Mouse (Mus musculus): ENCODE measurements around the gene Slc43a1. TPM values are rescaled to one million over a fixed set of nuclear protein-coding genes. Genes with fewer than 3 reads are reported as not detected.
"Not testable (repeated sequence)": the region's sequence is repeated elsewhere in the genome, so short reads cannot be mapped to it uniquely, and the experiment has no call there.

Gene Slc43a1
- polyA plus RNA-seq, 1 experiment: 8.7 TPM

DNA sequence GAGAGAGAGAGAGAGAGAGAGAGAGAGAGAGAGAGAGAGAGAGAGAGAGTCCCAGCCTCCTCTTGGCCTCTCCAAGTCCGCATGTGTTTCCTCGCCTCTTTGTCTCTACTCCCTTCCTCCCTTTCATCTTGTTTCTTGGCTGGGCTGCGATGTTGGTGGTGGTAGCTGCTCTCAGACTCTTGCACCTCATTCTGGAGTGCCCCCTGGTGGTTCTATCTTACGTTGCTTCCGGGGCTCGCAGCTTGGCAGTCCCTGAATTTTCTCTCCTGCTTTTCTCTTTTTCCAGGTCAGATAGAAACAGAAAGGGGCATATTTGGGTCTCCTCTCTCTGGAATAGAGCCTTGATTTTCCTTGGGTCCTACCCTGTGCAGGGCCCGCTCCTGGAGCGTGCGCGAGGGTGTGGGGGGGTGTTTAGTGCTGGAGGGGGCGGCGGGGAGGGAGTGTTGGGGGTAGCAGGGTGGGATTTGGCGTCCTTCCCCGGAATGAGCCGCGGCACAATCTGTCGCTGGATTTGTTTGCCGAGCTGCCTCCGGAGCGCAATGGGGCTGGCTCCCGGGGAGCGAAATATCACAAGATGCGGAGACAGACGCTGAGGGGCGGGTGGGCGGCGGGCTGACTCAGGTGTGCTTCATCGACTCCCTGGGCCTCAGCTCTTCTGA lies 50.1 kb downstream of the Slc43a1 start:
- TF ChIP-seq POLR2A (IDR thresholded peaks at IDR 0.05; ENCODE audit: low read depth, low read length) (no peak), CTCF (IDR thresholded peaks at IDR 0.05; ENCODE audit: borderline replicate concordance, insufficient read depth, low read length) (0 out of 2 replicates have a peak, but pooled peaks have one; percentile 5)
- Histone ChIP-seq H3K4me1 (ENCODE audit: control insufficient read depth, insufficient read depth, low read length) (no peaks in the 10 kb centered on the region), H3K4me3 (ENCODE audit: insufficient read depth, low read length) (no peak overlapping the region), H3K27ac (ENCODE audit: insufficient read depth, low read length) (no peak overlapping the region)

DNA sequence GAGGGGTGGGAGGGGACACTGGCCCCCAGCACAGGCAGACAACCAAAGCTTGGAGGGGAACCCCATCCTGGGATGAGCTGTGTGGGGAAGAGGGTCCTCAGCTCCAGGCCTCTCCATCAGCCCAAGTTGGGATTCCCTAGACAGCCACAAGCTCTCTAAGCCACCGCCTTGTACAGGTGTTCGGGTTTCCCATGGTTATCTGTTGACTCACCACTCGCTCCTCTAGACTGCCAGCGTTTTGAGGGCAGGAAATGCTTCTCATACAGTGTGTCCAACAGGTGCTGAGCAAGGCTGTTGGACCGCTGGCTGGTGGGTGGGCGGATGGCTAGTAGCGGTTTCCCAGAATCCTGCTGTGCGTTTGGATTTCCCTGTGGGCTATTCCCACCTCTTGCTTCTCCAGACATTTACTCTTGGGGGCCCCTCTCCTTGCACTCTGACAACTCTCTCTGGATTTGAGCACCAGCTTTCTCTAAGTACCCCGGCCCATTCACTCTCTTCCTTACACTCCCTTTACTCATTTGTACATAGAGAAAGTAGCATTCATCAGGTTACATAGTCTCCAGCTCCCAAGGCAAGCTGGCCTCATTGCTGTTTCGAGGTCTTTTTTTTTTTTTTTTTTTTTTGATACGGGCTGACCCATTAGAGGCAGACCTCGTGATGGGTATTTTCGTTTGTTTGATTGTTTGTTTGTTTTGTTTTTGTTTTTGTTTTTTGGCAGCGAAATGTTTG lies 50.8 kb downstream of the Slc43a1 start:
- Histone ChIP-seq H3K4me1 (ENCODE audit: control insufficient read depth, insufficient read depth, low read length) (no peaks in the 10 kb centered on the region), H3K4me3 (ENCODE audit: insufficient read depth, low read length) (no peak overlapping the region), H3K27ac (ENCODE audit: insufficient read depth, low read length) (no peak overlapping the region)
- TF ChIP-seq POLR2A (IDR thresholded peaks at IDR 0.05; ENCODE audit: low read depth, low read length): no peak
- TF ChIP-seq CTCF (IDR thresholded peaks at IDR 0.05; ENCODE audit: borderline replicate concordance, insufficient read depth, low read length): no peak

DNA sequence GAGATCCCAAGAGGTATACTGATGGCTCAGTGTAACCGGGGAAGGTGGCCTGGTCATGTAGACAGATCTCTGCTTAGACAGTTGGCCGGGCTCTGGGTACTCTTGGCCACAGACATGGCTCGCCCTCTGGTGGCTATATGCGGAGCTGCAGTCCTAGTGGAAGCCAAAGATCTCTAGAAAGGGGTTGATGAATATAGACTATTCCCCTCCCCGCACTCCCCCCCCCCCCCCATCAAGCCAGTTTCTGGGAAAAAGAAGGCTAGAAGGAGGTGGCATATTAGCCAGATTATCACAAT lies 51.3 kb downstream of the Slc43a1 start:
- H3K4me3 ChIP-seq (ENCODE audit: insufficient read depth, low read length): no peak overlapping the region

DNA sequence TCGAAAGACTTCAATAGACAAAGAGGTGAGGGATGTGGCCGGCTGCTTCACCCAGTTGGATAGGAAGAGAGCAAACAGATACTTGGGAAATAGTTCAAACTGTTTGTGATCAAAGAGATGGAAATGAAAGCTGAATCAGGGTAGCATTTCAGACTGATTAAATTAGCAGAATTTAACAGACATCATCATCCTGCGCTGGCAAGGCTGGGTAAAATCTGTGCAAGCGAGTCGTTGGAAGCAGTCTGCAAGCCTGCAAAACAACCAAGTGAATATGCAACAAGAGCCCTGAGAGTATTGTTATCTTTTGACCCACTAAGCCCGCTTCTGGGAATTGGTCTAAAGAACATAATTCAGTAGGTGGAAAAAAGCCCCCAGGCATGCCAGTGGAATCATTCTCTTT lies 54.7 kb downstream of the Slc43a1 start:
- no peak for TF ChIP-seq CTCF (IDR thresholded peaks at IDR 0.05; ENCODE audit: borderline replicate concordance, insufficient read depth, low read length)
- TF ChIP-seq POLR2A (IDR thresholded peaks at IDR 0.05; ENCODE audit: low read depth, low read length): no peak
- H3K4me1 ChIP-seq (ENCODE audit: control insufficient read depth, insufficient read depth, low read length): no peaks in the 10 kb centered on the region
- H3K27ac ChIP-seq (ENCODE audit: insufficient read depth, low read length): no peak overlapping the region
- H3K4me3 ChIP-seq (ENCODE audit: insufficient read depth, low read length): no peak overlapping the region

More for the DNA sequence above, 51.3 kb downstream of the Slc43a1 start:
- no peaks in the 10 kb centered on the region for H3K4me1 ChIP-seq (ENCODE audit: control insufficient read depth, insufficient read depth, low read length)
- TF ChIP-seq POLR2A (IDR thresholded peaks at IDR 0.05; ENCODE audit: low read depth, low read length) (no peak), CTCF (IDR thresholded peaks at IDR 0.05; ENCODE audit: borderline replicate concordance, insufficient read depth, low read length) (peak; percentile 45; the same call in 1 of the 2 replicates)
- no peak overlapping the region for H3K27ac ChIP-seq (ENCODE audit: insufficient read depth, low read length)

GRCm38 (mm10) chr2:84895495-84896198 lies 57.0 kb downstream of the Slc43a1 start:
- TF ChIP-seq CTCF (IDR thresholded peaks at IDR 0.05; ENCODE audit: borderline replicate concordance, insufficient read depth, low read length) (no peak), POLR2A (IDR thresholded peaks at IDR 0.05; ENCODE audit: low read depth, low read length) (no peak)
- H3K4me3 ChIP-seq (ENCODE audit: insufficient read depth, low read length): no peak overlapping the region
- H3K27ac ChIP-seq (ENCODE audit: insufficient read depth, low read length): no peak overlapping the region
- no peaks in the 10 kb centered on the region for H3K4me1 ChIP-seq (ENCODE audit: control insufficient read depth, insufficient read depth, low read length)

- not testable (repeated sequence) for H3K27ac ChIP-seq (ENCODE audit: insufficient read depth, low read length); H3K4me3 ChIP-seq (ENCODE audit: insufficient read depth, low read length); H3K4me1 ChIP-seq (ENCODE audit: control insufficient read depth, insufficient read depth, low read length)
Observed at GRCm38 (mm10) chr2:84896686-84897085, 58.0 kb downstream of the Slc43a1 start.

- Histone ChIP-seq H3K4me1 (ENCODE audit: control insufficient read depth, insufficient read depth, low read length) (no peaks in the 10 kb centered on the region), H3K4me3 (ENCODE audit: insufficient read depth, low read length) (no peak overlapping the region), H3K27ac (ENCODE audit: insufficient read depth, low read length) (no peak overlapping the region)
- TF ChIP-seq CTCF (IDR thresholded peaks at IDR 0.05; ENCODE audit: borderline replicate concordance, insufficient read depth, low read length) (no peak), POLR2A (IDR thresholded peaks at IDR 0.05; ENCODE audit: low read depth, low read length) (no peak)
Observed at GRCm38 (mm10) chr2:84912722-84913121, 74.1 kb downstream of the Slc43a1 start.

Other genes with a start within 250 kb of the Slc43a1 start
- gene Ctnnd1, start 188.1 kb upstream of the Slc43a1 start, polyA plus RNA-seq (2011; ENCODE audit: insufficient read length, low read depth, missing spikeins): 231 and 306 TPM in 2 replicates
- gene Btbd18, start 179.8 kb upstream of the Slc43a1 start, polyA plus RNA-seq (2011; ENCODE audit: insufficient read length, low read depth, missing spikeins): not detected in 2 replicates
- 106 and 122 TPM in 2 replicates for gene Selenoh, start 168.1 kb upstream of the Slc43a1 start, polyA plus RNA-seq (2011; ENCODE audit: insufficient read length, low read depth, missing spikeins)
- gene Gm28635, start 160.8 kb upstream of the Slc43a1 start, polyA plus RNA-seq (2011; ENCODE audit: insufficient read length, low read depth, missing spikeins): not detected in 2 replicates
- gene Med19, start 160.4 kb upstream of the Slc43a1 start, polyA plus RNA-seq (2011; ENCODE audit: insufficient read length, low read depth, missing spikeins): 21.3 and 28.0 TPM in 2 replicates
- gene Tmx2, start 159.7 kb upstream of the Slc43a1 start, polyA plus RNA-seq (2011; ENCODE audit: insufficient read length, low read depth, missing spikeins): 53.3 and 71.2 TPM in 2 replicates
- 76.6 and 78.8 TPM in 2 replicates for gene Zdhhc5, start 123.7 kb upstream of the Slc43a1 start, polyA plus RNA-seq (2011; ENCODE audit: insufficient read length, low read depth, missing spikeins)
- 8.9 and 10.4 TPM in 2 replicates for gene Clp1, start 111.5 kb upstream of the Slc43a1 start, polyA plus RNA-seq (2011; ENCODE audit: insufficient read length, low read depth, missing spikeins)
- gene Ypel4, start 104.8 kb upstream of the Slc43a1 start, polyA plus RNA-seq (2011; ENCODE audit: insufficient read length, low read depth, missing spikeins): 1.3 and 4.6 TPM in 2 replicates
- 2.7 and 4.9 TPM in 2 replicates for gene Gm19426, start 95.2 kb upstream of the Slc43a1 start, polyA plus RNA-seq (2011; ENCODE audit: insufficient read length, low read depth, missing spikeins)
- 27.3 and 40.2 TPM in 2 replicates for gene Serping1, start 63.4 kb upstream of the Slc43a1 start, polyA plus RNA-seq (2011; ENCODE audit: insufficient read length, low read depth, missing spikeins)
- 17.1 and 17.6 TPM in 2 replicates for gene Ube2l6, start 40.0 kb upstream of the Slc43a1 start, polyA plus RNA-seq (2011; ENCODE audit: insufficient read length, low read depth, missing spikeins)
- not detected in 2 replicates for gene Smtnl1, start 16.2 kb upstream of the Slc43a1 start, polyA plus RNA-seq (2011; ENCODE audit: insufficient read length, low read depth, missing spikeins)
- 25.3 and 31.1 TPM in 2 replicates for gene Timm10, start 11.9 kb upstream of the Slc43a1 start, polyA plus RNA-seq (2011; ENCODE audit: insufficient read length, low read depth, missing spikeins)
- gene Rtn4rl2, start 47.9 kb downstream of the Slc43a1 start, polyA plus RNA-seq (2011; ENCODE audit: insufficient read length, low read depth, missing spikeins): 1.2 and 1.3 TPM in 2 replicates
- 25.5 and 26.0 TPM in 2 replicates for gene Slc43a3, start 97.7 kb downstream of the Slc43a1 start, polyA plus RNA-seq (2011; ENCODE audit: insufficient read length, low read depth, missing spikeins)
- not detected in 2 replicates for gene Prg2, start 141.6 kb downstream of the Slc43a1 start, polyA plus RNA-seq (2011; ENCODE audit: insufficient read length, low read depth, missing spikeins)
- not detected in 2 replicates for gene Prg3, start 149.4 kb downstream of the Slc43a1 start, polyA plus RNA-seq (2011; ENCODE audit: insufficient read length, low read depth, missing spikeins)
- gene Ssrp1, start 198.4 kb downstream of the Slc43a1 start, polyA plus RNA-seq (2011; ENCODE audit: insufficient read length, low read depth, missing spikeins): 178 and 208 TPM in 2 replicates
- 4.2 and 5.2 TPM in 2 replicates for gene P2rx3, start 198.6 kb downstream of the Slc43a1 start, polyA plus RNA-seq (2011; ENCODE audit: insufficient read length, low read depth, missing spikeins)
- 118 and 155 TPM in 2 replicates for gene Tnks1bp1, start 209.2 kb downstream of the Slc43a1 start, polyA plus RNA-seq (2011; ENCODE audit: insufficient read length, low read depth, missing spikeins)